Mouse (Mus musculus) bone marrow, adult 2 months (tissue): ENCODE results near the gene Herpud1.

Source experiments
- CTCF ChIP-seq: fragments of 200-500 bp; IDR thresholded peaks from 2 replicates; pipeline ENCODE4 v1.5.1; 2011; ENCODE audit warnings: low read length, control low read depth; ENCODE audit not compliant: control insufficient read depth, insufficient read depth
- POLR2A ChIP-seq: fragments of 200-500 bp; IDR thresholded peaks from 2 replicates; pipeline ENCODE4 v1.6.1; 2011; ENCODE audit warnings: low read depth, mild to moderate bottlenecking, control low read depth, low read length, borderline replicate concordance; ENCODE audit not compliant: control insufficient read depth

GRCm38 (mm10) chr8:94439691-94440090 lies 53.5 kb downstream of the Herpud1 start:
- TF ChIP-seq CTCF: no peak
- TF ChIP-seq POLR2A: no peak
